Mouse (Mus musculus) lung, postnatal 0 days (tissue): Measurements from ENCODE around the gene Tmem240.

ENCODE experiments used
- CTCF ChIP-seq: IDR thresholded peaks from 2 replicates; pipeline ENCODE4 v1.5.1; 2016; ENCODE audit warnings: antibody characterized with exemption, mild to moderate bottlenecking
- EP300 ChIP-seq: IDR thresholded peaks from 2 replicates; pipeline ENCODE4 v1.6.1; 2016; ENCODE audit warnings: antibody characterized with exemption, mild to moderate bottlenecking, control low read depth

DNA sequence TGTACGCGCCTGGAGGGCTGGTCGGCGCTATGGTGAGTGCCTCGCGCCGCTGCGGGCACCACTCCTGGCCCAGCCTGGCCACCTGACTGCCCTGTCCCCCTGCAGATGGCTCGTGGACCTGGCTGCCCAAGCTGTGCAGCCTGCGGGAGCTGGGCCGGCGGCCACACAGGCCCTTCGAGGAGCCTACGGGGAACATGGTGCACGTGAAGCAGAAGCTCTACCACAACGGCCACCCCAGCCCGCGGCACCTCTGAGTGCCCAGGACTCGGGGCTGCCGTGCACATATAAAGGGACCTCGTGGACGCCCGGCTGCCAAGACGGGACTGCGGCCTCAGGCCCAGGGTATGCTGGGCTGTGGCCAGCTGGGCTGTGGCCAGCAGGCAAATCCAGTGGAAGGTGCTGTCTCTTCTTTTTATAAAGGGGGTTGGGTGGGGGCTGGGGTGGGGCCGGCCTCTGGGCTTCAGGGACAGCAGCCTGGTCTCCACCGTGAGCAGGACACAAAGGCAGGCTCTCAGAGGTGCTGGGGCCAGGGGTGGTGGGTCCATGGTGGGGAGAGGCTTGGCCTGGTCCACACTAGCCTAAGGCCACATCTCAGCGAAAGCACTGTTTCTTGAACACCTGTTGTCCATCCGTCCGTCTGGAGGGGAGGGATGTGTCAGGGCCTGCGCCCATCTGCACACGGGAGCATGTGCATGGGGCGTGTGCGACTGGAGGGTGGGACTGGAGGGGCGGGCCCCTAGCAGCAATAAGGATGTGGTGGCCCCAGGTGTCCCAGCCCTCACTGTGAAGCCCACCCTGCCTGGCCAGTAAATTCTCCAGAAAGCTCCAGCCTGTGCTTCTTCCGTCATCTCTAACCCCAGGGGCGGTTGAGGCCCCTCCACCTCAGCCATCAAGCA, 5.4 kb downstream of the Tmem240 start:
- TF ChIP-seq CTCF = no peak
- TF ChIP-seq EP300 = no peak
